Comparison of ENCODE assay signal across 9 mouse cellular contexts in genomic region chr19:50487768-50488167, GRCm38 (mm10).
DNase-seq lines count a peak whose midpoint lies in the region; ATAC-seq and TF ChIP-seq lines count a peak whose summit lies in the region.
"Had no signal": no experiment of that assay in that cellular context is flagged by ENCODE, and none has a peak within 500 bp of the region (broad histone marks: within the 10 kb centered on the region; RNA-seq: fewer than 3 reads in every experiment).

No protein-coding gene starts in this region.

- WGBS in forebrain, embryonic 11.5 days: 11% methylated on average over 11 of the region's 11 CpGs
- WGBS in stomach, embryonic 16.5 days: 25% methylated on average over 11 of the region's 11 CpGs

- H3K27ac ChIP-seq in forebrain, embryonic 11.5 days (ENCODE audit: low read depth, low read length): no peak overlapping the region
- H3K27ac ChIP-seq in stomach, embryonic 16.5 days (ENCODE audit: low read length): no peak overlapping the region
- H3K27ac ChIP-seq in gastrocnemius, adult 2 months: no peak overlapping the region
- H3K27ac ChIP-seq: embryonic facial prominence, embryonic 13.5 days had no signal

- no peaks in the 10 kb centered on the region for H3K9me3 ChIP-seq in forebrain, embryonic 11.5 days (ENCODE audit: control insufficient read depth, low read length)
- no peaks in the 10 kb centered on the region for H3K9me3 ChIP-seq in stomach, embryonic 16.5 days (replicated peaks; ENCODE audit: control insufficient read depth, low read length)
- H3K9me3 ChIP-seq: embryonic facial prominence, embryonic 13.5 days had no signal

- peak; percentile 55 for ATAC-seq in forebrain, embryonic 11.5 days (replicated peaks; ENCODE audit: low FRiP score)
- peak; percentile 77; the same call in 1 of the 2 replicates for ATAC-seq in stomach, embryonic 16.5 days (ENCODE audit: insufficient read depth, low FRiP score)

- no peaks in the 10 kb centered on the region; the same call in 1 of the 2 replicates for H3K4me1 ChIP-seq in forebrain, embryonic 11.5 days (replicated peaks; ENCODE audit: control insufficient read depth, insufficient read depth, low read length)
- no peaks in the 10 kb centered on the region for H3K4me1 ChIP-seq in stomach, embryonic 16.5 days (ENCODE audit: control insufficient read depth, insufficient read depth, low read length)

- DNase-seq in gastrocnemius, postnatal 14 days: peak; percentile 4
- DNase-seq in gastrocnemius, postnatal 25 days: no peak
- peak; percentile 65 for DNase-seq in forebrain, embryonic 11.5 days (ENCODE audit: low spot score)
- peak; percentile 76 for DNase-seq in layer of hippocampus, adult 11-12 months (ENCODE audit: low spot score)
- peak; percentile 3 for DNase-seq in lung, postnatal 25 days (ENCODE audit: low spot score)
- no peak for DNase-seq in spleen, postnatal 36 days (ENCODE audit: low spot score in 2 of 2)
- DNase-seq in gastrocnemius, adult 2 months: no peak

- no peaks in the 10 kb centered on the region for H3K36me3 ChIP-seq in forebrain, embryonic 11.5 days (ENCODE audit: control insufficient read depth, insufficient read depth, low read length)
- no peaks in the 10 kb centered on the region for H3K36me3 ChIP-seq in stomach, embryonic 16.5 days (ENCODE audit: control insufficient read depth, insufficient read depth, low read length)
- H3K36me3 ChIP-seq: embryonic facial prominence, embryonic 13.5 days had no signal

- H3K27me3 ChIP-seq in forebrain, embryonic 11.5 days (ENCODE audit: control insufficient read depth, insufficient read depth, low read length): no peaks in the 10 kb centered on the region; the same call in 1 of the 2 replicates
- H3K27me3 ChIP-seq in stomach, embryonic 16.5 days (ENCODE audit: control insufficient read depth, insufficient read depth, low read length): no peaks in the 10 kb centered on the region
- H3K27me3 ChIP-seq: embryonic facial prominence, embryonic 13.5 days had no signal

- H3K9ac ChIP-seq in forebrain, embryonic 11.5 days (ENCODE audit: low read length): no peak overlapping the region; the same call in 1 of the 2 replicates
- no peak overlapping the region for H3K9ac ChIP-seq in stomach, embryonic 16.5 days (ENCODE audit: low read length)
- H3K9ac ChIP-seq: embryonic facial prominence, embryonic 13.5 days had no signal

- intact Hi-C loops in gastrocnemius, postnatal 14 days (cut with DNase I; ENCODE audit: low total_unique reads): no loop called here
- intact Hi-C loops in gastrocnemius, adult 2 months (cut with DNase I): no loop called here

- peak overlapping the region; percentile 38 for H3K4me2 ChIP-seq in forebrain, embryonic 11.5 days (ENCODE audit: low read depth, low read length, severe bottlenecking)
- H3K4me2 ChIP-seq in stomach, embryonic 16.5 days (ENCODE audit: low read depth, low read length): no peak overlapping the region
- H3K4me2 ChIP-seq: embryonic facial prominence, embryonic 13.5 days had no signal

- no peak for TF ChIP-seq CTCF in gastrocnemius, adult 2 months (IDR thresholded peaks at IDR 0.05)

- H3K4me3 ChIP-seq in forebrain, embryonic 11.5 days (ENCODE audit: low read depth, low read length): no peak overlapping the region
- no peak overlapping the region for H3K4me3 ChIP-seq in stomach, embryonic 16.5 days (replicated peaks; ENCODE audit: low read length)
- no peak overlapping the region for H3K4me3 ChIP-seq in gastrocnemius, adult 2 months
- H3K4me3 ChIP-seq: embryonic facial prominence, embryonic 13.5 days had no signal

Comparison
In these comparisons a context has a peak if more than half of its experiments do, and no peak if none do; other contexts are left out.
1. DNase-seq: peak in gastrocnemius, postnatal 14 days (single experiment), forebrain, embryonic 11.5 days (single experiment), layer of hippocampus, adult 11-12 months (single experiment) and lung, postnatal 25 days (single experiment); none in gastrocnemius, postnatal 25 days (single experiment), spleen, postnatal 36 days (0 of 2) and gastrocnemius, adult 2 months (single experiment).